Mouse (Mus musculus) embryonic facial prominence, embryonic 13.5 days (tissue): ENCODE measurements at regions not wholly inside any gene's neighbourhood (a gene's known extent, or its start where the extent isn't known, plus 50 kb on each side); places are given as distances from the start of the nearest gene placed in this dataset.

Experiments
- ATAC-seq: fragments of 200-750 bp; cut with Nextera tagmentation; 2 replicates; pipeline ENCODE4 v1.8.0; 2017; ENCODE audit warnings: low read depth; ENCODE audit not compliant: insufficient number of reproducible peaks, insufficient read depth, low FRiP score, low TSS enrichment
- H3K27ac ChIP-seq: fragments of 300-500 bp; sonication (generic); 2 replicates; pipeline ENCODE4 v1.5.1; 2015; ENCODE audit warnings: moderate library complexity, mild to moderate bottlenecking, inconsistent platforms
- H3K27me3 ChIP-seq: fragments of 300-500 bp; sonication (generic); 2 replicates; pipeline ENCODE4 v1.6.1; 2015; ENCODE audit warnings: mild to moderate bottlenecking, inconsistent platforms
- H3K36me3 ChIP-seq: fragments of 300-500 bp; sonication (generic); 2 replicates; pipeline ENCODE4 v1.6.1; 2015; ENCODE audit warnings: mild to moderate bottlenecking, inconsistent platforms
- H3K4me1 ChIP-seq: fragments of 300-500 bp; sonication (generic); 2 replicates; pipeline ENCODE4 v1.6.1; 2015; ENCODE audit warnings: inconsistent platforms
- H3K4me2 ChIP-seq: fragments of 300-500 bp; sonication (generic); 2 replicates; pipeline ENCODE4 v1.6.1; 2015; ENCODE audit warnings: moderate library complexity, mild to moderate bottlenecking, inconsistent platforms
- H3K4me3 ChIP-seq: fragments of 300-500 bp; sonication (generic); 2 replicates; pipeline ENCODE4 v1.5.1; 2015; ENCODE audit warnings: mild to moderate bottlenecking, inconsistent platforms
- H3K9ac ChIP-seq: fragments of 300-500 bp; sonication (generic); 2 replicates; pipeline ENCODE4 v1.6.1; 2015; ENCODE audit warnings: mild to moderate bottlenecking, inconsistent platforms
- H3K9me3 ChIP-seq: fragments of 300-500 bp; sonication (generic); 2 replicates; pipeline ENCODE4 v1.6.1; 2016; ENCODE audit warnings: inconsistent platforms
- WGBS: fragments of 180-500 bp; shearing (Covaris S2); methylation state at CpG from one replicate; pipeline ENCODE4 v1.1.7; 2015; ENCODE audit warnings: mixed read lengths; 5-methylcytosine and 5-hydroxymethylcytosine counted together

GRCm38 (mm10) chr12:26877691-26878121 is 408.7 kb downstream of the Cmpk2 start:
- no peak overlapping the region for H3K4me3 ChIP-seq
- no peak for ATAC-seq
- H3K4me1 ChIP-seq, result peaks cover 9% of the 10 kb centered on the region; the same call in 1 of the 2 replicates
- no peaks in the 10 kb centered on the region for H3K9me3 ChIP-seq
- 57% methylated on average over 2 of the region's 2 CpGs for WGBS
- no peak overlapping the region for H3K4me2 ChIP-seq
- H3K9ac ChIP-seq, result no peak overlapping the region
- H3K27ac ChIP-seq, result no peak overlapping the region
- H3K27me3 ChIP-seq, result no peaks in the 10 kb centered on the region
- H3K36me3 ChIP-seq, result no peaks in the 10 kb centered on the region

- no peak for ATAC-seq
- H3K9me3 ChIP-seq, result no peaks in the 10 kb centered on the region
- WGBS, result 71% methylated on average over 3 of the region's 3 CpGs
- H3K4me1 ChIP-seq, result peaks cover 9% of the 10 kb centered on the region; the same call in 1 of the 2 replicates
- H3K27me3 ChIP-seq, result no peaks in the 10 kb centered on the region
- H3K27ac ChIP-seq, result no peak overlapping the region
- H3K4me3 ChIP-seq, result no peak overlapping the region
- no peaks in the 10 kb centered on the region for H3K36me3 ChIP-seq
- H3K4me2 ChIP-seq, result no peak overlapping the region
- H3K9ac ChIP-seq, result no peak overlapping the region
Observed at GRCm38 (mm10) chr12:26877284-26877683, 408.3 kb downstream of the Cmpk2 start.

- H3K36me3 ChIP-seq, result no peaks in the 10 kb centered on the region
- WGBS, result 44% methylated on average over 3 of the region's 3 CpGs
- no peak overlapping the region for H3K27ac ChIP-seq
- H3K4me1 ChIP-seq, result peaks cover 2% of the 10 kb centered on the region; the same call in 1 of the 2 replicates
- H3K27me3 ChIP-seq, result no peaks in the 10 kb centered on the region
- H3K9ac ChIP-seq, result no peak overlapping the region
- no peak overlapping the region for H3K4me2 ChIP-seq
- H3K9me3 ChIP-seq, result no peaks in the 10 kb centered on the region
- ATAC-seq, result no peak
- no peak overlapping the region for H3K4me3 ChIP-seq
Observed at GRCm38 (mm10) chr12:26872466-26872865, 403.5 kb downstream of the Cmpk2 start.

GRCm38 (mm10) chr12:26867731-26868130 is 398.7 kb downstream of the Cmpk2 start:
- H3K9me3 ChIP-seq, result no peaks in the 10 kb centered on the region
- no peak overlapping the region for H3K27ac ChIP-seq
- no peaks in the 10 kb centered on the region for H3K27me3 ChIP-seq
- H3K4me2 ChIP-seq, result no peak overlapping the region
- H3K36me3 ChIP-seq, result no peaks in the 10 kb centered on the region
- no peak overlapping the region for H3K9ac ChIP-seq
- no peak overlapping the region for H3K4me3 ChIP-seq
- no peak for ATAC-seq
- no peaks in the 10 kb centered on the region for H3K4me1 ChIP-seq
- 71% methylated on average over 6 of the region's 6 CpGs for WGBS

- 25% methylated on average over 1 of the region's 1 CpGs for WGBS
- Histone ChIP-seq H3K9ac (no peak overlapping the region), H3K36me3 (no peaks in the 10 kb centered on the region), H3K9me3 (peaks cover 9% of the 10 kb centered on the region), H3K4me2 (no peak overlapping the region), H3K27ac (no peak overlapping the region), H3K4me3 (no peak overlapping the region), H3K27me3 (no peaks in the 10 kb centered on the region), H3K4me1 (peaks cover 6% of the 10 kb centered on the region)
- no peak; the same call in 1 of the 2 replicates for ATAC-seq
Observed at GRCm38 (mm10) chr12:26855091-26855516, 386.1 kb downstream of the Cmpk2 start.

- H3K4me2 ChIP-seq, result no peak overlapping the region
- H3K9ac ChIP-seq, result no peak overlapping the region
- no peaks in the 10 kb centered on the region for H3K36me3 ChIP-seq
- no peak overlapping the region for H3K27ac ChIP-seq
- H3K27me3 ChIP-seq, result no peaks in the 10 kb centered on the region
- H3K4me3 ChIP-seq, result no peak overlapping the region
- H3K4me1 ChIP-seq, result no peaks in the 10 kb centered on the region
- no peak for ATAC-seq
- H3K9me3 ChIP-seq, result no peaks in the 10 kb centered on the region
- WGBS, result 80% methylated on average over 12 of the region's 12 CpGs
Observed at GRCm38 (mm10) chr12:26844917-26845316, 375.9 kb downstream of the Cmpk2 start.

- H3K4me3 ChIP-seq, result no peak overlapping the region
- whole genome bisulfite sequencing, result 30% methylated on average over 5 of the region's 5 CpGs
- no peaks in the 10 kb centered on the region for H3K36me3 ChIP-seq
- no peak overlapping the region for H3K4me2 ChIP-seq
- H3K27ac ChIP-seq, result no peak overlapping the region
- H3K9ac ChIP-seq, result no peak overlapping the region
- no peak for ATAC-seq
- H3K27me3 ChIP-seq, result no peaks in the 10 kb centered on the region
- no peaks in the 10 kb centered on the region for H3K4me1 ChIP-seq
- H3K9me3 ChIP-seq, result no peaks in the 10 kb centered on the region
Observed at GRCm38 (mm10) chr12:26842696-26843095, 373.7 kb downstream of the Cmpk2 start.

GRCm38 (mm10) chr12:26821257-26821968 is 352.4 kb downstream of the Cmpk2 start:
- ATAC-seq, result peak; percentile 52; the same call in 1 of the 2 replicates
- H3K9me3 ChIP-seq, result no peaks in the 10 kb centered on the region
- peak overlapping the region; percentile 68 for H3K27ac ChIP-seq
- H3K27me3 ChIP-seq, result no peaks in the 10 kb centered on the region
- H3K36me3 ChIP-seq, result no peaks in the 10 kb centered on the region
- no peak overlapping the region for H3K4me3 ChIP-seq
- no peak overlapping the region for H3K9ac ChIP-seq
- peak overlapping the region; percentile 7; the same call in 1 of the 2 replicates for H3K4me2 ChIP-seq
- WGBS, result 39% methylated on average over 3 of the region's 3 CpGs
- H3K4me1 ChIP-seq, result peaks cover 31% of the 10 kb centered on the region

- H3K36me3 ChIP-seq, result no peaks in the 10 kb centered on the region
- no peak overlapping the region for H3K4me2 ChIP-seq
Observed at GRCm38 (mm10) chr12:26817866-26818265, 348.9 kb downstream of the Cmpk2 start.

GRCm38 (mm10) chr12:26815771-26816170 is 346.8 kb downstream of the Cmpk2 start:
- Histone ChIP-seq H3K9ac (no peak overlapping the region), H3K4me1 (peaks cover 40% of the 10 kb centered on the region), H3K27ac (no peak overlapping the region), H3K4me2 (no peak overlapping the region), H3K9me3 (no peaks in the 10 kb centered on the region), H3K36me3 (no peaks in the 10 kb centered on the region), H3K4me3 (no peak overlapping the region), H3K27me3 (no peaks in the 10 kb centered on the region)
- ATAC-seq, result no peak
- WGBS, result 21% methylated on average over 8 of the region's 8 CpGs

More at GRCm38 (mm10) chr12:26817866-26818265, 348.9 kb downstream of the Cmpk2 start:
- no peak overlapping the region for H3K9ac ChIP-seq
- WGBS, result 92% methylated on average over 3 of the region's 3 CpGs
- no peak for ATAC-seq
- no peak overlapping the region for H3K27ac ChIP-seq
- no peak overlapping the region for H3K4me3 ChIP-seq
- no peaks in the 10 kb centered on the region for H3K9me3 ChIP-seq
- no peaks in the 10 kb centered on the region for H3K27me3 ChIP-seq
- peaks cover 47% of the 10 kb centered on the region for H3K4me1 ChIP-seq

- no peak for ATAC-seq
- 46% methylated on average over 5 of the region's 5 CpGs for WGBS
- Histone ChIP-seq H3K27me3 (no peaks in the 10 kb centered on the region), H3K9me3 (no peaks in the 10 kb centered on the region), H3K4me3 (no peak overlapping the region), H3K9ac (no peak overlapping the region), H3K4me2 (no peak overlapping the region), H3K27ac (peak overlapping the region; percentile 17; the same call in 1 of the 2 replicates), H3K4me1 (peaks cover 31% of the 10 kb centered on the region), H3K36me3 (no peaks in the 10 kb centered on the region)
Observed at GRCm38 (mm10) chr12:26810565-26811177, 341.7 kb downstream of the Cmpk2 start.

GRCm38 (mm10) chr12:26809670-26810069 is 340.7 kb downstream of the Cmpk2 start:
- H3K9ac ChIP-seq, result no peak overlapping the region
- H3K27ac ChIP-seq, result peak overlapping the region; percentile 12
- 1% methylated on average over 4 of the region's 4 CpGs for WGBS
- no peaks in the 10 kb centered on the region for H3K27me3 ChIP-seq
- H3K9me3 ChIP-seq, result no peaks in the 10 kb centered on the region
- ATAC-seq, result no peak
- H3K4me2 ChIP-seq, result peak overlapping the region; percentile 10; the same call in 1 of the 2 replicates
- no peaks in the 10 kb centered on the region for H3K36me3 ChIP-seq
- H3K4me3 ChIP-seq, result no peak overlapping the region
- peaks cover 25% of the 10 kb centered on the region for H3K4me1 ChIP-seq
